Mouse (Mus musculus) T-helper 1 cell (primary cell): ENCODE results near the gene Spty2d1.
"Not testable (repeated sequence)": the region's sequence is repeated elsewhere in the genome, so short reads cannot be mapped to it uniquely, and the experiment has no call there.

Experiments
- in situ Hi-C: fragments of 300-600 bp; cut with MboI, MseI; formaldehyde crosslinking; loops from one replicate; pipeline ENCODE4 v1.15.1; 2025; ENCODE audit warnings: high pct_unique_total_duplicates

The Spty2d1 gene

DNA sequence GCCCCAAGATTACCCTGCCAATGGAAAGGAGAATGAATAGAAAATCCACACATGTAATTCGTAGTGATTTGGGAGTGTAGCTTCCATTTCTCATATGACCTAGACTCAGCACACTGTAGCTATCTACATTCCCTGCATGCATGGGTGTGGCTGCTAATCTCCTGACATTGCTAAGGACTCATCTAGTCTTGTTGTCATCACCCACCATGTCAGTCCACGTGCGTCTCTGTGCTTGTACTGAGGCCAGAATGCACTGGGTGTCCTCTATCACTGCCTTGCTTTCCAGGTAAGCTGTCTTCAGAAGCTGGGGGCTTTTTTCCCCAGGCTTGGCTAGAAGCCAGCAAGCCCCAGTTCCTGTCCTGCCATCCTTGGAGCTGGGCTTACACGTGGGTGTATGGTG lies 18.8 kb downstream of the Spty2d1 start:
- in situ Hi-C loops: not testable (repeated sequence)

DNA sequence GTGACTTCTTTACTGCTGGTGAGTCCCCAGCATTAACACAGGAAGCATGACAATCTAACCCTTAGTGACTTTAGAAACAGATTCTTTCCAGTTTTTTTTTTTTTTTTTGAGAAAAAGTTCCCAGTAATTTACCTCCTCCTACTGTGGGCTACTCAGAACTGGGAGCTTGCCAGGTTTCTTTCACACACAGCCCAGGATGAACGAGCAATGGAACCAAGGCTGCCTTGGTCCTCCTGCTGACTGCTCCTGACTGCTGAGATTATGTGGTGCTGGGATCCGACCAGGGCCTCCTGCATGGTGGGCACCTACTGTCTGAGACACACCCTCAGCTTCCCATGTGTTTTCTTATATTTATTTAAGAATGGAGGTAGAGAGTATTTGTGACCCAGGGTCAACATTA lies 21.1 kb downstream of the Spty2d1 start:
- in situ Hi-C loops: no loop called here

DNA sequence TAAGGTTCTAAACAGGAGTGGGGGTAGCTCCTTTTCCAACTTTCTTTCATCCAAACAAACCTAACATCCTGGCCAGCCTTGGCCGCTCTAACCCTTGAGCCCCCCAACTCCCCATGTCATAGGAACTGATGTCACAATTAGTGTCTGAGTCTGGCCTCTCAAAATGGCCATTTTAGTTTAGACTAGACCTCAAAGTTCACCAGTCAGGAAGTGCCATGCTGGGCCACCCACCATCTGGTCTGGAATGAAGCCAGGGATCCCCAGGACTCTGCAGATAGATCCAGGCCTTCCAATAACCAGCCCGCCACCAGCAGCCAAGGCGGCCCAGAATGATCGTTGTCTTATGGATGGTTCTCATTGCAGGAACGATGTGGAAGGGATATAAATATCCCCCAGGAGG lies 21.6 kb downstream of the Spty2d1 start:
- in situ Hi-C loops: no loop called here

DNA sequence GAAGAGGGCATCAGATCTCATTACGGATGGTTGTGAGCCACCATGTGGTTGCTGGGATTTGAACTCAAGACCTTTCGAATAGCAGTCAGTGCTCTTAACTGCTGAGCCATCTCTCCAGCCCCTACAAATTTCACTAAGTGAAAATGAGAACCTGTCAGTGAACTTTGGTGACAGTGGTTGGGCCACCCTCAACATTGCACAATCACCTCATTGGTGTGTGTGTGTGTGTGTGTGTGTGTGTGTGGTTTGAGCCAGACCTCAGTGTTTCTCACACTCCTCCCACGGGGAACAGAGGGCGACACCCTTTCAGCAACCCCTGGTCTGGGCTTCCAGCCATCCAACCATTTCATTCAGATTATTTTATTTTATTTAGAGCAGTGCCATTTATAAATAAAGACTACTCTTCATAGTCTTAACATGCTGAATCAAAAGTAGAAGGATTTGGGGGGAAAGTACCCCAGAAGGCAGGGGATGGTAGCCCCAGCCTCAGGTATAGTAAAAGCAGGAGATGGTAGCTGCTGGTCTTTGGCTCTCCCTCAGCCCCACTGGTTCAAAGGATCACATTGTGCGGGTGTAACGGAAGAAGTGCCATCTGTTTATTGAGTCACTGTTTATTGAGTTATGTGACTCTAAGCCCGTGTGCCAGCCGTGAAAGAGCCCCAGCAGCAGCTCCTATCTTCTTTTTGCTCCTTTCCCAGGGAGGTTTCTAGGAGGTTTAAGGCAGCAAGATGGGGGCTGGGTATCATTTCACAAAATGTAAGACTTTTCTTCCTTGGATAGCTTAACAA lies 22.3 kb downstream of the Spty2d1 start:
- in situ Hi-C loops: no loop called here

GRCm38 (mm10) chr7:46983280-46983679 lies 24.9 kb downstream of the Spty2d1 start, which contains the start of gene Gm9999:
Gm9999 (plus strand) TSS chr7:46983580.
- in situ Hi-C loops: no loop called here

GRCm38 (mm10) chr7:46975456-46975855 lies 32.8 kb downstream of the Spty2d1 start:
- in situ Hi-C loops: no loop called here

GRCm38 (mm10) chr7:46974648-46975047 lies 33.6 kb downstream of the Spty2d1 start:
- in situ Hi-C loops: loop anchor here (25.0 kb wide), 1 partner anchor 1138 kb away; no protein-coding TSS in a partner anchor

DNA sequence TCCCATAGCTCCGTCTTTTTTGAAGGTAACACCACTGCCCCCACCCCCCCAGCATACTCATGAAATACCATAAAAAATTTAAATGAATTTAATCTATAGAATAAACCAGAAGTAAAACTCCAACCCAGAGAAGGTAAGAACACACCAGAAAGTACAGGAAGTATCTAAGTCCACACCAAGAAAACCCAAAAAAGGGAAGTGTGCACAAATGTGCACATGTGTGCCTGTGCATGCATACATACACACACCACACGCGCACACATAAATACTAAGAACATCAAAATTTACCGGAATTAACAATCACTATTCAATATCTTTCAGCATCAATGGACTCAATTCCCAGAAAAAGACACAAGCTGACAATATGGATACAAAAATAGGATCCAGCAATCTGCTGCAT lies 38.3 kb downstream of the Spty2d1 start:
- in situ Hi-C loops: loop anchor here (25.0 kb wide), 1 partner anchor 1142 kb away; no protein-coding TSS in a partner anchor

DNA sequence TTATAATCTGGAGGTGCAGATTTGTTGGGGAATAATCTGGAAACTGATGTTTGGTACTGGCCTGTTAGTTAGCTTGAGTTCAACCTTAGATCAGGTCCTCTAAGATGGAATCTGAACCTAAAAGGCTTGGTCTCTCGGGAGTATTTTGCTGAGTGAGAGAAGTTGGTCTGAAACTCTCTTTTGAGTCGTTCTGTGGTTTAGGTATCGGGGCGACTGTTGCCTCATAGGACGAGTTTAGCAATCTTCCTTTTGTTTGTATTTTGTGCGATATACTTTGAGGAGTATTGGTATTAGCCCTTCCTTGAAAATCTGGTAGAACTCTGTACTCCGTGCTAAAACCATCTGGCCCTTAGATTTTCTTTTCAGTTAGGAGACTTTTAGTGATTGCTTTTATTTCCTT lies 44.1 kb downstream of the Spty2d1 start:
- in situ Hi-C loops: loop anchor here (5.0 to 25.0 kb wide), 3 partner anchors 43 to 1148 kb away; partner anchors contain the start of gene Spty2d1

DNA sequence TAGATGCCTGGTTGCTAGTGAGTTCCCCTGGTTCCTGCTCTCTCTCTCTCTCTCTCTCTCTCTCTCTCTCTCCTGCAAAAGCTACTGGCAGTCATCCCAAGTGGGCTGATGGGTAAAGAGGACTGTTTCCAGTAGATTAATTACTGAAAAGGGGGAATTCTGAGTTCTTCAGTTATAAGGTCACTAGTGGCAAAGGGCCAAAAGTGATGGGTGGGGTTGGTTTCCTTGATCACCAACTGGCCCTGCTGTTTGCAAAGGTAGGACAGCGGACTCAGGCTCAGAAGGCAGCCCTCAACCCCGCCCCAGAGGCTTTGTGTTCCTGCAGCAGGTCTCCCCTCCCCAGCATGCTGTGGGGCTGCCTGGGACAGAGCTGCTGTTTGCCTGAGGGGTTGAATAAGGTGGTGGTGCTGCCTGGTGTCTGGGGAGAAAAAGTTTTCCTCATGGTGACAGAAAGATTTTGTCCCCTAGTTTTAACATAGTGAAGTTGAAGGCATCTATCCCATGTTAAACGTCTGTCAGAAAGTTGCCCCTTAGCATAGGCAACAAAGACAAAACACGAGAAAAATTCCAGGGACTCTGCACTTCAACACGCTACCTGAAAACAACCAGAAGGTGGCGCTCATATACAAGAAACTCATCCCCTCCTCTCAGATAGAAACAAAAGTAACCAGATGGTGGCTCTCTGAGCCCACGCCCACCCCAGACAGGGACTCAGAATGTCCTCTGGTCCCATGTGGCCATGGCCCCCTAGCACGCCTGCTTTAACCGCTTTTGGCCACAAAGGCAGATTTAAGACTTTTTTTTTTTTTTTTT lies 45.2 kb downstream of the Spty2d1 start:
- in situ Hi-C loops: loop anchor here (5.0 to 25.0 kb wide), 3 partner anchors 44 to 1149 kb away; partner anchors contain the start of gene Spty2d1

DNA sequence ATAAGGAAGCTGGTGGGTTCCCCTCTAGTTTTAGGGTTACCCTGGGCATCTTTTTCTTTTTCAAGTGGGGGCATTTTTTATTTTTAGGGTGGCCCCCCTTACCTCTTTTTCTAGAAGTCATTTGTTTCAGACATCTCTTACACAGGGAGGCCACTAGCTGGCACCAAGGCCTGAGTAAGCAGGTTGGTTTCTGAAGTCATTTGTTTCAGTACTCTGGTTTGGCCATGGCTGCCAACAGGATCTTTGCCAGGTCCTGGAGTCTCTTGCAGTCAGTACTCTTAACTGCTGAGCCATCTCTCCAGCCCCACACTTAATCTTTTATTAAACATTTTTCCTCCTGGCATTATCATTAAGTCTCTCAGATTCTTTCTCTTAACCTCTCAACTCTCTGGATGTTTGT lies 46.1 kb downstream of the Spty2d1 start:
- in situ Hi-C loops: loop anchor here (5.0 to 25.0 kb wide), 3 partner anchors 45 to 1150 kb away; partner anchors contain the start of gene Spty2d1

GRCm38 (mm10) chr7:46960991-46961390 lies 47.2 kb downstream of the Spty2d1 start:
- in situ Hi-C loops: loop anchor here (5.0 to 25.0 kb wide), 3 partner anchors 46 to 1151 kb away; partner anchors contain the start of gene Spty2d1

- in situ Hi-C loops: loop anchor here (25.0 kb wide), 1 partner anchor 1153 kb away; no protein-coding TSS in a partner anchor
Observed at GRCm38 (mm10) chr7:46958853-46959252, 49.4 kb downstream of the Spty2d1 start.

- in situ Hi-C loops: loop anchor here (25.0 kb wide), 1 partner anchor 1154 kb away; no protein-coding TSS in a partner anchor
Observed at GRCm38 (mm10) chr7:46957831-46958691, 50.1 kb downstream of the Spty2d1 start, which contains the start of gene Uevld. Uevld (minus strand) TSS chr7:46958527.
